Mouse (Mus musculus) spleen, adult 12 weeks (tissue): ENCODE measurements around the gene Rbpjl.

Source experiments
- DNase-seq: peaks from one replicate; pipeline ENCODE4 v3.0.0; 2022; ENCODE audit warnings: low spot score

The Rbpjl gene

DNA sequence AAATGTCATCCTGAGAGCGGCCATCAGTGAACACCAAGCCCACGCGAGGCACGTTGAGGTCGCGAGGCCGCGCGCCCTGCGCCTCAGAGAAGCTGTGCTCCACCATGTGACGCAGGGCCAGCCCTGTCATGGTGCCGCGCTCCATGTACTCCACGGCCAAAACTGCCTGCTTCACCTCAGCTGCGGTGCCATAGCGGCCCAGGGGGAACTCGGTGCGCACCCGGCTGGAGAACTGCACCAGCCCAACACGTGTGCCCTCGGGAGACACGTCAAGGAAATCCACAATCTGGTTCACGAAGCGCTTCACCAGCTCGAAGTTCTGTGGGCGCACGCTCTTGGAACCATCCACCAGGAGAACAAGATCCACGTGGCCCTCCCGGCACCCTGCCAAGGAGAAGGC is 9.8 kb upstream of the Rbpjl start:
- DNase-seq, result no peak

- DNase-seq, result no peak
Measured at GRCm38 (mm10) chr2:164396076-164396475, 6.9 kb upstream of the Rbpjl start.

- no peak for DNase-seq
Measured at GRCm38 (mm10) chr2:164396911-164397310, 6.0 kb upstream of the Rbpjl start.

DNA sequence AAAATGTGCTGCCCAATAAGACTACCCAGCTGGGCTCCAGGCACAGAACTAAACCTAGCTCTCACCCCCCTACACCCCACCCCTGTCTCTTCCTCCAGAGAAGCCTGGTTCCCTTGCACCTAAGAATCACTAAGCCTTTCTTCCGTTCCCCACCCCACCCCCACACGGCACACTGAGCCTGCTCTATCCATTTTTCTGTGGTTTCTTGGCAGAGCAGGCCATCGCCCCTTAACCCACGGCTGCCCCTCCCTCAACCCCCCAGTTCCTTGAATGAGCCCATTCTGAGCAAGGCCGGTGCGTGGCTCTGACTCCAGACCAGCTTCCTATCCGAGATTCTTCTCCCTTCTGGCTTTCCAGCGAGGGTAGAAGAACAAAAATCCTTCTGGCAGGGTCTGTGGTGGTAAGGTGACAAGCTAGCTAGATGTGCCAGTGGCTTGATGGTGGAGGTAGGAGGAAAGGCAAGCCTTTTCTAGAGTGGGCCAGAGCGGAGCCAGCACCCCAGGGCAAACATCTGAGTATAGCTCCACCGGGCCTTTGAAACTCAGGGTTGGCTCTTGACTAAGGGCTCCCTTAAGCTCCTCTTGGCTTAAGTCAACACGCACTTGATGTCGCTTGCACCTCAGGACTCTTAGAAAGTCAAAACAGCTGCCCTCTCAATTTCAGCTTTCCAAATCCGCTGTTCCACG is 598 bp downstream of the Rbpjl start:
- DNase-seq, result no peak

GRCm38 (mm10) chr2:164404082-164404990 is 1.4 kb downstream of the Rbpjl start:
- DNase-seq, result no peak

- DNase-seq, result no peak
Measured at GRCm38 (mm10) chr2:164405060-164405459, 2.1 kb downstream of the Rbpjl start, which contains the start of gene Matn4. Gene Matn4, minus strand, starts transcription at chr2:164405160.

- no peak for DNase-seq
Measured at GRCm38 (mm10) chr2:164405519-164405918, 2.6 kb downstream of the Rbpjl start.

DNA sequence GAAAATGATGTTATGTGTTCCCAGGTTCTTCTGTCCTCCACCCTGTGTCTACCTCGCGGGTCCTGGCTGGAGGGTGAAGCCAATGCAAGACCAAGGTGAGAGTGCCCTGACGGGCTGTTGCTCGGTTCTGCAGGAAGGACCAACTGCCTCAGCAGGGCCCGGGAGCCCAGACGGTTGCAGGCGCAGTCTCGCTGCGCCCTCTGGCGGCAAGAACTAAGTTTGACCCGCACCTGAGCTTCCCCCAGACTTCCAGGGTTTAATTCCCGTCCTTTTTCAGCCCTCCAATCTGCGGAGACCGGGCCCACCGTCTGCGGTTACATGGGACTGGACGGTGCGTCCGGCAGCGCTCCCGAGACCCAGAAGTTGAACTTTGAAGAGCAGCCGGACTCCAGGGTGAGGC is 4.8 kb downstream of the Rbpjl start:
- peak; percentile 27 for DNase-seq

- no peak for DNase-seq
Measured at GRCm38 (mm10) chr2:164414167-164414566, 11.2 kb downstream of the Rbpjl start.

DNA sequence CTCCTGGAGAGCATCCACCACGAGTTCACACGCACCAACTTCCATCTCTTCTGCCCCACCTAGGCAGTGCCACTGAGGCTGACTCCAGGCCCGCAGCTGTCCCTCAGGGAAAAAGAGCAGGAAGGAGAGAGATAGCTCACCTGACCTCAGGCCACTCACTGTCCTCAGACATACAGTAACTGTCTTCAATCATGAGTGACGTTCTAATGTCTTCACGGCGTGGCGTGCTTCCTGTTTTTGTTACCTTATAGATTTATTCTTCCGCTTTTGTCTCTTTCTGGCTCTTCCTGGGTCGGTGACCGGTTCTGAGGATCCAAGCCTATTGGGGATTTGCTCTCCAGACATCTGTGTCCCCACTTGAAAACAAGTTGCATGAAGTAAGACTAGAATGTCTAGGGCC is 11.6 kb downstream of the Rbpjl start:
- no peak for DNase-seq

DNA sequence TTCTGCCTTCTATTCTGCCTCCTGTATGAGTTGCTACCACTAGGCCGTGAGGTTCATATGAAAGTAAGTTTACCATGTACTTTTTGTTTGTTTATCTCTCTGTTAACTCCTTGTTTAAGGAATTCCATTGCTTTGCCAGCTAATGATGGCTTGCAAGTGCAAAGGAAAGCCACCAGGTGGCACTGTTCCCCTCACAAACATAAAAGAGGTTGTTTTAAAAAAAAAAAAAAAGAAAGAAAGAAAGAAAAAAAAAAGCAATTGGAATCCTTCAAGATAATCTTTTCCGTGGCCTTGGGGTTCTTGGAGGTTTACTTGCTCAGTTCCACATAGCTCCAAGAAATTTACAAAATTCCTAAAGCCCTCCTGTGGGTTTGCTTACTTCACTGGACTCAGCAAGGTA is 14.3 kb downstream of the Rbpjl start:
- DNase-seq, result no peak

- DNase-seq, result no peak
Measured at GRCm38 (mm10) chr2:164418308-164418875, 15.5 kb downstream of the Rbpjl start.

DNA sequence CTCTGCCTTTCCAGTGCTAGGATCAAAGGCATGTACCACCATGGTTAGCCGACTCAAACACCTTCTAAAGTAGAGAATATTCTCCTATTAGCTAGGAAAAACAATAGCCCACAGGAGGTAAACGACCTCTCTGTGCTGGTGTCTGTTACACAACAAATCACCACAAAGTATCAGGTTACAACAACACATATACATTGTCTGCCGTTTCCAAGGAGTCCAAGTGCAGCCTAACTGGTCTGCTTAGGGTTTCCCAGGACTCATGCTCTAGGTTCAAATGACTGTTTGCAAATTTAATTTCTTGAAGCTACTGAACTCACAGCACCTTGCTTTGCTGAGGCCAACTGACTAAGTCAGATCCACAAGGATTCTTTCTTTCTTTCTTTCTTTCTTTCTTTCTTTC is 16.5 kb downstream of the Rbpjl start:
- no peak for DNase-seq

- no peak for DNase-seq
Measured at GRCm38 (mm10) chr2:164421306-164421705, 18.4 kb downstream of the Rbpjl start.

DNA sequence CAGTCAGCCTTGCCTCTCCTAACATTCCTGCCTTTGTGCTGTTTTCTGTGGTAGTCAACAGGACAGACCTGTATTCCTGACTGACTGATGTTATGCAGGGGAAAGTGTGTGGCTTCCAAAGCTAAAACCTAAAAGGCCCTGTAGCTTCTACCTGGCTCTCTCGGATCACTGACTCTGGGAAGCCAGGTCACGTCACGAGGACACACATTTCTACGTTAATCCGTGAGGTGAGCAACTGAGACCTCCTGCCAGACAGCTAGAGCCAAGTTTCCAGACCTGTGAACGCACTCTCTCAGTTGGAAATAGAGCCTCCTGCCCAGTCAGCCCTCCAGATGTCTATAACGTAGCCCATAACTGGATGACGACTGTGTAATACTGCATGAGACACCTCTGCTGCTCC is 19.0 kb downstream of the Rbpjl start:
- no peak for DNase-seq

GRCm38 (mm10) chr2:164422675-164423393 is 19.9 kb downstream of the Rbpjl start:
- peak; percentile 14 for DNase-seq

DNA sequence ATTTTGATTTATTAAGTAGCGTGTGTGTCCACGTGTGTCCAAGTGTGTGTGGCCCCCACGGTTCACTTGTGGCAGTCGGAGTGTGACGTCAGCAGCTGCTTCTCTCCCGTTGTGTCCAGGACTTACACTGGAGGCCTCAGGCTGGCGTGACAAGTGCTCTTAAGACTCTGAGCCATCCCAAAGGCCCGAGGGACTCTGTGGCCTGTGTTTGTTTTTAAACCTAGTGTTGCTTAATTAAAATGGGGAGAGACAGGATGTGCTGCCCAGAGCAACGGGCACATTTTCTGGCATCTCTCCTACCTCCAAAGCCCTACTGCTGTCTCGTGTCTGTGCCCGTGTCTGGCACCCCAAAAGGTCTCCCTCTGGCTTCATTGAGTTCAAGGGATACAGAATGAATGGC is 20.5 kb downstream of the Rbpjl start:
- DNase-seq, result no peak

- no peak for DNase-seq
Measured at GRCm38 (mm10) chr2:164424406-164424805, 21.5 kb downstream of the Rbpjl start.

DNA sequence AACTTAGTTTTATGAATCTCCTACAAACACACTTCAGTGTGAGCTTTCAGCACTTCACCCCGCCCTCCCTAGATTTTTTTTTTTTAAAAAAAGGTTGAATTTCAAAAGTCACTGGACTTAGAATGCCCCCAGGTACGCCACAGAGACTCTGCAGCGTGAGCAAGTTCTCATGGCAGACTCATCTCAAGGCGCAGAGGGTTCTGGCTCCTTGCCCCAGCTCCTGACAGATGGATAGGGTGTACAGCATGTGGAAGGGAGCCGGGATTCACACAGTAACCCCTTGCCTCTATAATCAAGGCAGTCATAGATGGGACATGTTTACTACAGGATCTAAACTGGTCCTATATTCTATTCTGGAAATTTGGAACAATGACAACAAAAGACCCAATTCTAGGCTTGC is 22.5 kb downstream of the Rbpjl start:
- DNase-seq, result no peak

DNA sequence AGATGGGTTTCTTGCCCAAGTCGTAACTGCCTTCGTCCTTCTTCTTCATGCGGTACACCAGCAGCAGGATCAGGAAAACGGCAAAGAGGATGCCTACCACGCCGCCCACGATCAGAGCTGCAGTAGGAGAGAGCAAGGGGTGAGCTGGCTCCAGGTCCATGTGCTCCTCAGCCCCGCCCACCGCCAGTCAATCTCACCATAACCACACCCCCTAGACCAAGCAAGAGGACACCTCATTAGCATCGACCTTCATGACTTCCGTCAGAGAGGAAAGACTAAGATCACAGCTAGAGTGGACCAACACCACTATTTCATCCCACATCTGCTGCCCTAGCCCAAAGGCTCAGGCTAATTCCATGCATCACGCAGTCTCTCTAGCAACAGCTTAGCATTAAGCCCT is 23.2 kb downstream of the Rbpjl start:
- DNase-seq, result no peak

DNA sequence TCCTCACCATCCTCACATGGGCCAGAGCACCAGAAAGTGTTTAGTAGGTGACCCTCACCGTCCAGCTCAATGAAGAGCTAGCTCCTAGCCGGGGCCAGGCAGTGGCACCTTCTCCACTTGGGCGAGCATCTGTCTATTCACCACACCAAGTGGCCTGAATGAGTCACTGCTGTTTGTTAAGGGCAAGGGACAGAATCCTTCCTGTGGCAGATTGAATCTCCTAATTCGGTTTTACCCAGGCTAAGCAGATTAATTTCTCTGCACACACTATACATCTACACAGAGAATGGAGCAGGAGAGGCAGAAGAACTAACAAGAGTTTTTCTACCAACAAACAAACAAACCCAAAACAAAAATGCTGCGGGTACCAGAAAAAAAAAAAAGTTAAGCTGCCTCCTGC is 24.0 kb downstream of the Rbpjl start:
- no peak for DNase-seq

DNA sequence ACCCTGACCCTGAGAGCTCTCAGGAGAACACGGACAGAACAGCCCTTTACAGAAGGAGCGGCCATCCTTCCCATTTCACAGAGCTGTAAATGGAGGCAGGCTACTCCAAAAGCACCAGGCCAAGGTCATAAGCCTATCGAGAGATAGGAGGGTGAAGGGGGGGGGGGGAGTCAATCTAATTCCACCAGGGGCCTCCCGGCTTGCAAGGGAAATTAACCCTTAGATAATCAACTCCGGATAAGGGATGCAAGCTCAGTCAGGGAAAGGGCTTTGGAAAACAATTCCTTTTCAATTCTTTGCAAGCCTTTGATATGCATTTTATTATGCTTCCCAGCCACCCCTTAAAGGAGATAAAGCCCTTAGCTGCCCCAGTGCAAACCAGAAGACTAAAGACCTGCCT is 25.5 kb downstream of the Rbpjl start:
- no peak for DNase-seq
